Mouse (Mus musculus): ENCODE measurements around the gene Klk13. TPM values are rescaled to one million over a fixed set of nuclear protein-coding genes. Genes with fewer than 3 reads are reported as not detected.
"Not testable (repeated sequence)": the region's sequence is repeated elsewhere in the genome, so short reads cannot be mapped to it uniquely, and the experiment has no call there.

Klk13 gene
- total RNA-seq (2017) = not detected in 2 replicates

- ATAC-seq (replicated peaks; ENCODE audit: low read depth, poor library complexity, severe bottlenecking) = no peak
These were observed at the start of gene Klk13 for GRCm38 (mm10) chr7:43712267-43712666. Klk13 (plus strand) TSS chr7:43712567.

DNA sequence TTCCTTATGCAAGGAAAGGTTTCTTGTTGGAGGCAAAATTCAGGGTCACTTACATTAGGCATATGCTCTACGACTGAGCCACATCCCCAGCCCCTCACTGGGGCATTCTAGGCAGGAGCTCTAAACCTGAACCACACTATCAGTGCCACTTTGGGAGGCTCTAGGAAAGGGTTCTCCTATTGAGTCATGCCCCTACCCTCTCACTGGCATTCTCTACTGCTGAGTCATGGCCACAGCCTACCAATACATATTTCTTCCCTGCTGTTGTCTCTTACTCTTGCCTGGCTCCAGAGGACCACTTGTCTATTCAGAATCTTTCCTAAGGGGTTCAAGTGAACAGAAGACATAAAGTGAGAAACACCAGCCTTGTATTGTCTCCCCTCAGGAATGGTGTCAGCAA, 49.6 kb upstream of the Klk13 start:
- peak; percentile 43; the same call in 1 of the 2 replicates for ATAC-seq (replicated peaks; ENCODE audit: low read depth, poor library complexity, severe bottlenecking)

DNA sequence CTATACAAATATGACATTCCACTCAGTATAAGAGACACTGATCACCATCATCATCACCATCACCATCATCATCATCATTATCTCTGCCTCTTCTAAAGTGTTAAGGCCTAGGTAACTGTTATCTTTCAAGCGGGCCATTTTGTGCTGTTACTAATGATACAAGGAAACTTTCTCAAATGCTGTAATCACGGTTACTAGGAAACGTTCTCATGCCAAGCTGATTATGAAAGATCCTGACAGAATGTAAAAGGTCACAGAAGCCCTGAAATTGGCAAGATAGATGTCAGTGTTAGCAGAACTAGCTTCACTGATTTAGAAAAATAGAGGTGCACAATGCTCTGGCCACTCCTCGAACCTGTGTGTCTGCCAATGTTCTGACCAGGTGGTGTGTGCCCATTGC, 45.1 kb upstream of the Klk13 start:
- ATAC-seq (replicated peaks; ENCODE audit: low read depth, poor library complexity, severe bottlenecking) = not testable (repeated sequence)

DNA sequence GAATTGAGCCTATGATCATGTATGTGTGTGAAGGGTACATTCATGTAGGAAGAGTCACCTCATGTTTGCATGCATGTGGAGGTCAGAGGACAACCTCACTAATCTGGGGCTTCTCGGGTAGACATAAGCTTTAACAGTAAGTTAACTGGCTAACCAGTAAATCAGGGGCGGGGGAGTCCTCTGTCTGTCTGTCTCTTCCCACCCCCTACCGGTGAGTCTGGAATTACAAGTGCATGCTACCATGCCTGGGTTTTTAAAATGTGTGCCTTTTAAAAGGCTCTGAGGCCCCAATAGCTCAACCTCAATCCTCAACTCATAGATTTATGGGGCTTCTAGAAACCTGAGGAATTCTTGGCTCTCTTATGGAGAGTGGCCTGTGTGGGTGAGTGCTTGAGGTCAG, 43.8 kb upstream of the Klk13 start:
- ATAC-seq (replicated peaks; ENCODE audit: low read depth, poor library complexity, severe bottlenecking) = peak; percentile 27; the same call in 1 of the 2 replicates

DNA sequence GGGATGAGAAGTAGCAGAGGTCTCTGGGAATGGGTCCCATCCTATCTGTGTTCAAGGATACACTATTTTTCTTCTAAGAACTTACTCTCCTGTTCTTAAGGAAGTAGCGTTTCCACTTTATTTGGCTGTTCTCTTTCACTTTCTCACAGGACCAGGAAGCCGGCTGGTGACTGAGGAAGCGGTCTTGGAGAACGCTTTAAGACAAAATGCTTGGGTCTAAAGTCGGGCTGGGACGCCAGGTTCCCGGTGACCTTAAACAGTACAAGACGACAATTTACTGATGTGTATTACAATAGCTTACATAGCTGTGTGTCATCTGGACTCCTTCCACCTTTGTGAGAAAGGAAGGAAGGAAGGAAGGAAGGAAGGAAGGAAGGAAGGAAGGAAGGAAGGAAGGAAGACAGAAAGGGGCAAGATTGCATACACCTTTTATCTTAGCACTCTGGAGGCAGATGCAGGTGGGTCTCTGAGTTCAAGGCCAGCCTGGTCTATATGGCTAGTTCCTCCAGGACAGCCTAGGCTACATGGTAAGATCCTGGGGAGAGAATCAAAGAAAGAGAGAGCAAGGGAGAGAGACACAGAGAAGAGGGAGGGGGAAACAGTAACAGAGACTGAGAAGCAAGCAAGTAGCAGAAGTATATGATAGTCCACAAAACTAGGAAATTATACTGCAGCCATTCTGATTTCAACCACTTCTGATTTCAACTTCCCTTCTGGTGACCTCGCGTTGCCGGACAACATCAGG, 41.1 kb upstream of the Klk13 start:
- ATAC-seq (replicated peaks; ENCODE audit: low read depth, poor library complexity, severe bottlenecking) = no peak

- ATAC-seq (replicated peaks; ENCODE audit: low read depth, poor library complexity, severe bottlenecking) = peak; percentile 94
These were observed 40.4 kb upstream of the Klk13 start, which contains the start of gene Ctu1 for GRCm38 (mm10) chr7:43671809-43672580. Ctu1 (plus strand) TSS chr7:43672016.

- no peak for ATAC-seq (replicated peaks; ENCODE audit: low read depth, poor library complexity, severe bottlenecking)
These were observed 39.6 kb upstream of the Klk13 start for GRCm38 (mm10) chr7:43672581-43673260.

DNA sequence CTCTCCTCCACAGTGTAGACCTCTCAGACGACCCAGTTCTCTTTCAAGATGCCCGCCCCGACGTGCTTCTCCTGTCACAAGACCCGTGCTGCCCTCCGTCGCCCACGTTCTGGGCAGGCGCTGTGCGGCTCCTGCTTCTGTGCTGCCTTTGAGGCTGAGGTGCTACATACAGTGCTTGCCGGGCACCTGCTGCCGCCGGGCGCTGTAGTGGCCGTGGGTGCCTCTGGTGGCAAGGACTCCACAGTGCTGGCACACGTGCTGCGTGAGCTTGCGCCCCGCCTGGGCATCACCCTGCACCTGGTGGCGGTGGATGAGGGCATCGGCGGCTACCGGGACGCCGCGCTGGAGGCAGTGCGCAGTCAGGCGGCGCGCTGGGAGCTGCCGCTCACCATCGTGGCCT, 37.3 kb upstream of the Klk13 start:
- no peak for ATAC-seq (replicated peaks; ENCODE audit: low read depth, poor library complexity, severe bottlenecking)

GRCm38 (mm10) chr7:43678517-43678916, 33.9 kb upstream of the Klk13 start:
- peak; percentile 57 for ATAC-seq (replicated peaks; ENCODE audit: low read depth, poor library complexity, severe bottlenecking)

- peak; percentile 81 for ATAC-seq (replicated peaks; ENCODE audit: low read depth, poor library complexity, severe bottlenecking)
These were observed 31.4 kb upstream of the Klk13 start for GRCm38 (mm10) chr7:43680960-43681359.

DNA sequence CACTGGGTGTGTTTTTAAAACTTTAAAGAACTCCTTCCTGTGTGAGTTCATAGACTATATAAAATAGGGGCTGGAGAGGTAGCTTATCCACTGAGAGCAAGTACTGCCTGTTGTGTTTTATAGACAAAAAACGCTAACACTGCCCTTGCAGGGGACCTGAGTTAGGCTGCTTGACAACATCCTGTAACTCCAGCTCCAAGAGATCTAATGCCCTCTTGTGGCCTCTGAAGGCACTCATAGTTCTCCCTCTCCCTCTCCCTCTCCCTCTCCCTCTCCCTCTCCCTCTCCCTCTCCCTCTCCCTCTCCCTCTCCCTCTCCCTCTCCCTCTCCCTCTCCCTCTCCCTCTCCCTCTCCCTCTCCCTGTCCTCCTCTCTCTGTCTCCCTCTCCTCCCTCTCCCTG, 29.9 kb upstream of the Klk13 start:
- not testable (repeated sequence) for ATAC-seq (replicated peaks; ENCODE audit: low read depth, poor library complexity, severe bottlenecking)

- ATAC-seq (replicated peaks; ENCODE audit: low read depth, poor library complexity, severe bottlenecking) = no peak
These were observed 27.3 kb upstream of the Klk13 start for GRCm38 (mm10) chr7:43685088-43685487.

GRCm38 (mm10) chr7:43690118-43690517, 22.2 kb upstream of the Klk13 start, which contains the start of gene Klk14:
Klk14 (plus strand) TSS chr7:43690418.
- no peak for ATAC-seq (replicated peaks; ENCODE audit: low read depth, poor library complexity, severe bottlenecking)

GRCm38 (mm10) chr7:43710031-43710430, 2.3 kb upstream of the Klk13 start:
- no peak for ATAC-seq (replicated peaks; ENCODE audit: low read depth, poor library complexity, severe bottlenecking)

DNA sequence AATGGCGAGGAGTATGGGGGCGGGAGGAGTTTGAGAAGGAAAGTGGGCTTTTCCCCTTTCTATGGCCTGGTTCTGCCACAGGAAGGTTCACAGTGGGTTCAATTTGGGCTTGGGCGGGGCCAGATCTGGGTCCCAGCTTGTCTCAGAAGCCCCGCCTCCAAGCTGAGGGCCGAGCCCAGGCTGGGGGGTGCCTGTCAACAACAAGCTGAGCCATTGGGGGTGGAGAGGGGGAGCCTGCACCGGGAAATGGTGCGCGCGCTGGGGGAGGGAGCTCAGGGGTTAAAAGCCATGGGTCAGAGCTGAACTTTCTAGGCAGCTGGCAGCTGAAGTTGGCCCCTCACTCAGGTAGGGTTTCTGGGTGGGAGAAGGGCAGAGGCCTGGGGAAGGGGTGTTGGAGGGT, 550 bp downstream of the Klk13 start:
- ATAC-seq (replicated peaks; ENCODE audit: low read depth, poor library complexity, severe bottlenecking) = no peak

GRCm38 (mm10) chr7:43713741-43714351, 1.5 kb downstream of the Klk13 start:
- ATAC-seq (replicated peaks; ENCODE audit: low read depth, poor library complexity, severe bottlenecking) = no peak

DNA sequence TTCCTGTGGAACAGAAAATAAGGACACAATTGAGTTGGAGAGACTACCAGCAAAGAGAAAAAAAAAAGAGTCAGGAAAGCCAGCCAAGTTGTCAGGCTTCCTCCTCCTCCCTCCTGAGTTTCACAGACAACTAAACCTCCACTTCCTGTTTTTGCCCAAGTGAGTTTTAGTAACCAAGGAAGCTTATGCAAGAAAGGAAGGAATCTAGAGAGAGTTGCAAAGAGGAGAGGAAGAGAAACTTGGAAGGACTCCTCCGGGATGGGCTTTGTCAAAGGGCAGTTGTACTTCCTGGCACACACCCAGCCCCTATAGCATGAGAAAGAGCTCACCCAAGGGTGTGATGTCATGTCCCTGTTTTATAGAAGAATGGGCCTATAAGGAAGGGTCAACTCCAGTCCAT, 35.4 kb downstream of the Klk13 start:
- ATAC-seq (replicated peaks; ENCODE audit: low read depth, poor library complexity, severe bottlenecking) = peak; percentile 93

DNA sequence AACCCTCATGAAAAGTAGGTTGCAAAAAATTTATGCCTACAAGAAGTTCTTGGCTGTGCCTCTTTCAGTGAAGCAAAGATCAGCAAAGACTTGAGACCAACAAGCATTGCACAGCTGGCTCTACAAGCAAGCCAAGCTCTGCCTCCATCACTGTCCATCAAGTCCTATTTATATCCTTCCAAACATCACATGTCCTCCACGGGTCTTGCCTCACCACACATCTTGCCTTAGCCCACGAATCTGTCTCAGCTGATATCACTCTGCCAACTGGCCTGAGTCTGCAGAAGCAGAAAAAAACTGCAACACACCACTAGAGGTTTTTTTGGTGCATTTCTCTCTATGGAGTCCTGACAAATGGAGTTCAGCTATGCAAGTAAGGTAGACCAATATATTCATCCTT, 40.4 kb downstream of the Klk13 start:
- ATAC-seq (replicated peaks; ENCODE audit: low read depth, poor library complexity, severe bottlenecking) = no peak

DNA sequence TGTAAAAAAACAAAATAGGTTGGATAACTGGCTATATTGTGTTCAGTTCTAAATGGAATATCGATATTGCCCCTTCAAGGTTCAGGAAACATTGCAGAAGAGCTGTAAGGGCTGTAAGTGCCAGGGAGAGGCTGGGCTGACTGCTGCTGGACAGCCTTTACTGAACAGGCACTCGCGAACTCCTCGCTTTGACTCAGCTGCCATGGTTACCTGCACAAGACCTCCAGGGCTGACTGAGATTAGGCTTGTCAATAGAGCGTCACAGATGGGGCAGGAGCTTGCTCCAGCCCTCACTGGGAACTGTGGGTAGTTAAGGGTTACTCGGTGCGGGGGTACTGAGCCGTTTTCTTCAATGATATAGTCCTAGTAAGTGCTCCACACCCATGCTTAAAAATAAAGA, 54.1 kb downstream of the Klk13 start:
- no peak for ATAC-seq (replicated peaks; ENCODE audit: low read depth, poor library complexity, severe bottlenecking)

DNA sequence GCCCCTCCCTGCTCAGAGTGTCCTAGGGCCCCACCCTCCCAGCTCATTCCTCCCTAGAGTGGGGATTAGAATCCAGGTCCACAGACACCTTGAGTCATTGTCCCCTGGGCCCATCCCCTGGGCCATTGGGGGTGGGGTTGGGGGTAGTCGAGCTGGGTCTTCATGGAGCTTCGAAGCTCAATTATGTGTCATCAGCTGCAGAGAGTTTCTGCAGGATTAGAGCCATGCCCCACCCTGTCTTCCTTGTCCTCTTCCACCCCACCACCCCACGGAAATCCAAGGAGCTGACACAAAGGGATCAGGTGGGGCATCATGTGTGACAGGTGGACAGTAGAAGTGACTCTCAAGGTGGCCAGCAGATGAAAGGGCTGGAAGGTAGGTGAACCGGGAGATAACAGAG, 56.2 kb downstream of the Klk13 start, which contains the start of gene Klk12:
Klk12 (plus strand) TSS at position 301 of the 400 bp plus-strand sequence.
- ATAC-seq (replicated peaks; ENCODE audit: low read depth, poor library complexity, severe bottlenecking) = no peak

Data from common myeloid progenitor, adult 5-6 weeks (primary cell).